Mouse (Mus musculus): ENCODE measurements around the gene Pla2g7. TPM values are rescaled to one million over a fixed set of nuclear protein-coding genes. Genes with fewer than 3 reads are reported as not detected.

The Pla2g7 gene
- polyA plus RNA-seq, 1 experiment from 2014 or later = 12.7 TPM

DNA sequence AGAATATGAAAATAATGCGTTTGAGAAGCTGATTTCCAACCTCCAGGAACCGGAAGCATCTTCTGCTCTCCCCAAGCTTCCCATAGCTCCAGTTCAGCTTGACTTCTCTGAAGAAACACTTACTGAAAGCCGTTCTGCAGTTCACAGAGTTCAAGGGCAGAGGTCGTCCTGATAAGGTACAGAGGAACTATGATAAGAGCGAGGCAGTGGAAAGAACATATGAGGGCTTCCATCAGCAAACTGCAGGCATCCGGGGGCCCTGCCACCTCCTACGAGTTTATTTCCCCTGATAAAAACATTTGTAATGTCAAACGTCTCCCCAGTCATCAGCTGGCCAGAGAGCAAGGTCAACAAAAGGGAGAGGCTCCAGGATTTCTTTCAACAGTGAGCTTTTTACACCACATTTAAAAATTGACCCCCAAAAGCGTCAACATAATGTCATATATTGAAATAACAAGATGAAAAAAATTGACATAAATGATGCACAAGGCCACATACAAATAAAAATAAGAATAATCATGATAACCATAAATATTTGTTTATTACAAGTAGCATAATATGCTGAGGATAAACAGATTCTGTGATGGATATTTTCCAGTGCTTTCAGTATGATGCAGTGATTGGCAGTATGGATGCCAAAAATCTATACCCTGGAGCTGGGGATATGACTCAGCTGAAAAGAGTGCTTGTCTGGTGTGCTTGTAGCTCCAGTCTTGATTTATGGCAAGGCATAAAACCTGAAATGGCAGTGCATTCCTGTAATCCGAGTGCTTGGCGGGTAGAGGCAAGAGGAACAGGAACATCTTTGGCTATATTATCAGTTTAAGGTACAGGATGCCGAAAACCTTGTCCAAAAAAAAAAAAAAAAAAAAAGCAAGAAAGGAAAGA lies 13.1 kb upstream of the Pla2g7 start:
- H3K27ac ChIP-seq = no peak overlapping the region
- no peak overlapping the region for H3K4me3 ChIP-seq (replicated peaks)
- 33% methylated on average over 12 of the region's 12 CpGs for WGBS
- ATAC-seq = peak; percentile 89
- H3K27me3 ChIP-seq (replicated peaks) = no peaks in the 10 kb centered on the region
- H3K9ac ChIP-seq = no peak overlapping the region
- no peaks in the 10 kb centered on the region for H3K9me3 ChIP-seq
- peaks cover 3% of the 10 kb centered on the region; the same call in 1 of the 2 replicates for H3K4me1 ChIP-seq (replicated peaks)
- H3K36me3 ChIP-seq = no peaks in the 10 kb centered on the region
- H3K4me2 ChIP-seq (replicated peaks) = no peak overlapping the region

DNA sequence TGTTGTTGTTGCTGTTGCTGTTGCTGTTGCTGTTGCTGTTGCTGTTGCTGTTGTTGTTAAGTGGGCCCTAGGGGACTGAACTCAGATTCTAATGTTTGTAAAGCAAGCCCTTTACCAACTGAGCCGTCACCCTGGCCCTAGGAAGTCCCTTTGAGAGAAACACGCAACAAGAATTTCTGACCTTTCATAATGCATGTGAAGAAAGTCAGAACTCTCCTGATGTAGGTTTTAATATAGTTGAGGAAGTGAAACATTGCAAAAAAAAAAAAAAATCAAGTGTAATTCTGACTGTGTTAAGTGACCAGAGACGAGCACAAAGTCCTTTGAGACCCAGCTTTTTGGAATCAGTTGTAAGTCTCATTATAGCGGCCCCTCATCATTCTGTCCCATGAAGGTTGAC lies 10.8 kb upstream of the Pla2g7 start:
- no peaks in the 10 kb centered on the region for H3K9me3 ChIP-seq
- no peaks in the 10 kb centered on the region for H3K36me3 ChIP-seq
- H3K9ac ChIP-seq = no peak overlapping the region
- no peak overlapping the region for H3K4me2 ChIP-seq (replicated peaks)
- WGBS = 87% methylated on average over 4 of the region's 4 CpGs
- ATAC-seq = no peak
- H3K4me3 ChIP-seq (replicated peaks) = no peak overlapping the region
- no peak overlapping the region for H3K27ac ChIP-seq
- peaks cover 3% of the 10 kb centered on the region; the same call in 1 of the 2 replicates for H3K4me1 ChIP-seq (replicated peaks)
- H3K27me3 ChIP-seq (replicated peaks) = no peaks in the 10 kb centered on the region

DNA sequence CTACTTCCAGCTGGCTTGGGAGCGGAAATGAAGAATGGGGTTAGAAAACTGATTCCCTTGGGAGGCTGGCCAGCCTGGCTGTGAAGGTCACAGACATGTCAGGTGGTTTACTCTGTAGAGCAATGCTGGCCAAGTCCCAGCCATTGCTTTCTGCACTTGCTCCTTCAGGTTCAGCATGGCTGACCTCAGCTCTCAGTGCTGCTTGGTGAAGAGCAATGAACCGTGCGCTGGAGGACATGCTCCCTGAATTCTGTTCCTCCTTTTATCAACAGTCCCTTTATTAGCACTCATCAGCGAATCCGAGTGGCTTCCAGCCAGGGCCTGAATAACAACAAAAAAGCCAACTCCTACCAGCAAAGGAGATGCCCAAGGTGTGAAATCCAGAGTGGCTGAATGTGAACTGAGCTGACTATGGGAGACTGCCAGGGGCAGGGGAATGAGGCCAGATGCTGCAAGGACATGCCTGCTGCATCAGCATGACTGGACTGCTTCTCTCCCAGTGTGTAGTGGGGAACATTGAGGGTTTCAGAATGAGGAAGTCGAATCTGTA lies 10.3 kb upstream of the Pla2g7 start:
- Histone ChIP-seq H3K4me3 (replicated peaks) (no peak overlapping the region), H3K36me3 (no peaks in the 10 kb centered on the region), H3K4me2 (replicated peaks) (no peak overlapping the region), H3K9me3 (no peaks in the 10 kb centered on the region), H3K4me1 (replicated peaks) (peaks cover 3% of the 10 kb centered on the region; the same call in 1 of the 2 replicates), H3K27ac (no peak overlapping the region), H3K9ac (no peak overlapping the region), H3K27me3 (replicated peaks) (no peaks in the 10 kb centered on the region)
- 59% methylated on average over 6 of the region's 6 CpGs for WGBS
- no peak for ATAC-seq

DNA sequence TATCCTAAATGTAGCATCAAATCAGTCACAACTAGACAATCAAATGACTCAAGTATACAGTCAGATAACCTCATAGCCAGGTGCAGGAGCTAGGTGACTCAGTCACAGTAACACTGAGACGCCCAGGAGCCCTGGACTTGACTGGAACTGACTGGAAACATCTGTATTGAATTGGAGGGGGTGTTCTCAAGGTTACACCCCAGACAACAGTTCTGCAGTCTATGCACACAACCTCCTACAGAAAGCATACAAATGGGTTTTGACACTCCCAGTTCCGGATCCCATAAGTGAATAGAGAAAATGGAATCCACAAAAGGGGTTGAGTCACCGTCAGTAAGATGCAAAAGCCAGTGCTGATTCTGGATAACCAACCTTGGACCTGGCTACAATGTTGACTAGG lies 9.2 kb upstream of the Pla2g7 start:
- Histone ChIP-seq H3K4me2 (replicated peaks) (no peak overlapping the region), H3K36me3 (no peaks in the 10 kb centered on the region), H3K27me3 (replicated peaks) (no peaks in the 10 kb centered on the region), H3K9me3 (no peaks in the 10 kb centered on the region), H3K4me3 (replicated peaks) (no peak overlapping the region), H3K4me1 (replicated peaks) (peaks cover 3% of the 10 kb centered on the region; the same call in 1 of the 2 replicates), H3K27ac (no peak overlapping the region), H3K9ac (no peak overlapping the region)
- ATAC-seq = no peak
- WGBS = 81% methylated on average over 3 of the region's 3 CpGs

DNA sequence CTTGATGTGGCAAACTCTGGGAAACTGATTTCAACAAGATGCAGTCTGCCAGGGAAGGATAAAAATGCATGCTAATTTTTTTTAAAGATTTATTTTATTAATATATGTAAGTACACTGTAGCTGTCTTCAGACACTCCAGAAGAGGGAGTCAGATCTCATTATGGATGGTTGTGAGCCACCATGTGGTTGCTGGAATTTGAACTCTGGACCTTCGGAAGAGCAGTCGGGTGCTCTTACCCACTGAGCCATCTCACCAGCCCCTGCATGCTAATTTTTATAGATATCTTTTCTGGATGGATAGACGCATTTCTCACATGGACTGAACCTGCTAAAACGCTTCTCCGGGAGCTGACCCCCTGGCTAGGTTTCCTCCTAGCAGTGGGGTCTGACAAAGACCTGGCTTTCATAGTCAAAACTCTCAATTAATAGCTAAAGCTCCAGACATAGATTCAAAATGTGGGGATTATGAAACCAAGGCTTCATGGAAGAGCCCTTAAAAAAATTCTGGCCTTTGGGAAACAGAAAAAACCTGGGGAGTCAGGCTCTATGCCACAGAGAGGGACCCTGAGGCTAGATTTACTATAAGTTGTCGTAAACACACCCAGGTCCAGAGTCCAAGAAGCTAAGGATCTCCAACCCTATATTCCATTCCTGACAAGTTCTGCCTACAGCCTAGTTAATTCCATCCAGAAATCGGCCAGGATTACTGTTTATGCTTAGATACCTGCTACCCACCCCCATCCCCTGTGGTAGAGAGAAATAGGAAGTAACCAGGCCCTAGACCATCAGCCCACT lies 4.5 kb upstream of the Pla2g7 start:
- H3K4me3 ChIP-seq (replicated peaks) = no peak overlapping the region
- peak; percentile 88 for ATAC-seq
- no peaks in the 10 kb centered on the region for H3K9me3 ChIP-seq
- H3K27ac ChIP-seq = peak overlapping the region; percentile 56; the same call in 1 of the 2 replicates
- H3K4me1 ChIP-seq (replicated peaks) = peaks cover 2% of the 10 kb centered on the region
- 82% methylated on average over 7 of the region's 7 CpGs for WGBS
- no peak overlapping the region; the same call in 1 of the 2 replicates for H3K4me2 ChIP-seq (replicated peaks)
- no peaks in the 10 kb centered on the region for H3K36me3 ChIP-seq
- H3K27me3 ChIP-seq (replicated peaks) = no peaks in the 10 kb centered on the region
- H3K9ac ChIP-seq = no peak overlapping the region

DNA sequence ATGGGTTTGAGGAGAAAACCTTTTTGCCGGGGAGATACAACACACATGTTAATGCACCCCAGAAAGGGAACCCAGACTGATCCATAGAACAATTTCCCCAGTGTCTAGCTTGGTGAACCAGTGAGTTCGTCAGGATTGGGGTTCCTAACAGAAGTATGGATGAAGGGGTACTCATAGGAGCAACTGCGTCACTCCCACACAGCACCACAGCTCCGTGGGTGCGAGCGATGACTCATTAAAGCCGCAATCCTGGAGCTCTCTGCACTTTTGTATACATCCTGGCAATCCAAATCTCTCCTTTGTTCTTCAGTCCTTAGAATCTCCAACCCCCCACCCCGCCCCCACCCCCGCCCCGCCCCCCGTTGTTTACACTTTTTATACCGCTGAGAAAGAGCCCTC lies 306 bp upstream of the Pla2g7 start:
- H3K4me2 ChIP-seq (replicated peaks) = peak overlapping the region; percentile 95
- H3K9me3 ChIP-seq = no peaks in the 10 kb centered on the region
- 12% methylated on average over 12 of the region's 12 CpGs for WGBS
- peak overlapping the region; percentile 51 for H3K4me3 ChIP-seq (replicated peaks)
- no peaks in the 10 kb centered on the region for H3K36me3 ChIP-seq
- H3K4me1 ChIP-seq (replicated peaks) = peaks cover 7% of the 10 kb centered on the region
- peak overlapping the region; percentile 23; the same call in 1 of the 2 replicates for H3K9ac ChIP-seq
- no peak overlapping the region for H3K27ac ChIP-seq
- H3K27me3 ChIP-seq (replicated peaks) = no peaks in the 10 kb centered on the region
- ATAC-seq = 0 out of 2 replicates have a peak, but pooled peaks have one; percentile 26

DNA sequence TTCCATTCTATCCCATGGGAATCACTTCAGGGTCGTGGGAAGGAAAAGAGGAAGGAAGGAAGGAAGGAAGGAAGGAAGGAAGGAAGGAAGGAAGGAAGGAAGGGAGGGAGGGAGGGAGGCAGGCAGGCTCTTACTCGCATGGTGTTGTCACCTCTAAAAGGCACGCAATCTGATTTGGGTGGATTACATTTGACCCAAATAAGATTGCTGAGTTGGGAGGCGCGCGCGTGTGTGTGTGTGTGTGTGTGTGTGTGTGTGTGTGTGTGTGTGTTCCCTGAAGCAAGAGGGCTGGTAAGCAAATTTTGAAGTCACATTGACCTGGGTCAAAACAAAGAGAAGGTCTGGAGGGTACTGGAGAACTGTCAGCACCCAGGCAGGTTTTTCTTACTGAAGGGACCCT lies 1.4 kb downstream of the Pla2g7 start:
- peaks cover 7% of the 10 kb centered on the region for H3K4me1 ChIP-seq (replicated peaks)
- no peak overlapping the region for H3K4me3 ChIP-seq (replicated peaks)
- no peak overlapping the region for H3K9ac ChIP-seq
- 66% methylated on average over 7 of the region's 7 CpGs for WGBS
- no peaks in the 10 kb centered on the region for H3K27me3 ChIP-seq (replicated peaks)
- no peaks in the 10 kb centered on the region for H3K36me3 ChIP-seq
- ATAC-seq = no peak
- no peak overlapping the region for H3K4me2 ChIP-seq (replicated peaks)
- H3K9me3 ChIP-seq = no peaks in the 10 kb centered on the region
- H3K27ac ChIP-seq = no peak overlapping the region

DNA sequence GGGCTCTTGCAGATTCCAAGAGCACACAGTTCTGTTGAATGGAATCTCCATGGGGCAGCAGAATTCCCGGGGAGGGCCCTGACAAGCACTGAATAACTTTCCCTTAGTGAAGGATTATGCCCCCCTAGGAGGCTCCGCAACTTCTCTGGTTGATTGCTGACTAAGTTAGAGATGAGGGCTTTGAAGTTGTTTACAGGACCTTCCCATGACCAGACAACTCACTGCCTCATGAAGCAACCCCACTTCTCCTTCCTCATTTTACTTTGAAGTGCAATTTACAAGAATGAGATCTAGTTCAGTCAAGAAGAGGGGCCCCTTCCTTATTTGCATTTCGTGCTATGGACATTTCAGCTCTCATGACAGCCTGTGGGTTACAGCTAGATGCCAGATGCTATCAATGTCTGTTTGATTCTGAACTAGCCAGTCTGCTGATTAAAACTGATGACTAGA lies 5.8 kb downstream of the Pla2g7 start:
- H3K4me1 ChIP-seq (replicated peaks) = peaks cover 3% of the 10 kb centered on the region; the same call in 1 of the 2 replicates
- H3K9me3 ChIP-seq = no peaks in the 10 kb centered on the region
- H3K9ac ChIP-seq = no peak overlapping the region
- WGBS = 33% methylated on average over 3 of the region's 3 CpGs
- no peak for ATAC-seq
- no peaks in the 10 kb centered on the region for H3K27me3 ChIP-seq (replicated peaks)
- no peaks in the 10 kb centered on the region for H3K36me3 ChIP-seq
- no peak overlapping the region for H3K4me2 ChIP-seq (replicated peaks)
- no peak overlapping the region for H3K4me3 ChIP-seq (replicated peaks)
- no peak overlapping the region for H3K27ac ChIP-seq

DNA sequence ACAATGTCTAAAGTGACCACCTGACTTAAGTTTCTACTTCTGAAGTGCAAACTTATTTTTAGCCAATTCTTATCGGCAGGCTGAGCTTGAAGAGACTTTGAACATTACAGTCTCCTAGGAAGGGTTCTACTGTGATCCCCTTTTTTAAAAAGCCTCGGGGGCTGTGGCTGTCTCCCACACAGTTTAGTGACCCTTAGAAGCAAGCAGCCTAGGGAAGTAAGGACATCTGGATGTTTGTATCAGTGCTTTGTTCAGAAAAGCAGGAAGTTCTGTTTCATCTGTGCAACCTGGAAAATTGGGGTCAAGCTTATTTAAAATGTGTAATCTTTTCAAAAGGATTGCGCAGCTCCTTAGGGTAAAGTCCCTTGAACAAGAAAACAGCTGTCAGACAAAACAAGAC lies 12.6 kb downstream of the Pla2g7 start:
- H3K4me3 ChIP-seq (replicated peaks) = no peak overlapping the region

DNA sequence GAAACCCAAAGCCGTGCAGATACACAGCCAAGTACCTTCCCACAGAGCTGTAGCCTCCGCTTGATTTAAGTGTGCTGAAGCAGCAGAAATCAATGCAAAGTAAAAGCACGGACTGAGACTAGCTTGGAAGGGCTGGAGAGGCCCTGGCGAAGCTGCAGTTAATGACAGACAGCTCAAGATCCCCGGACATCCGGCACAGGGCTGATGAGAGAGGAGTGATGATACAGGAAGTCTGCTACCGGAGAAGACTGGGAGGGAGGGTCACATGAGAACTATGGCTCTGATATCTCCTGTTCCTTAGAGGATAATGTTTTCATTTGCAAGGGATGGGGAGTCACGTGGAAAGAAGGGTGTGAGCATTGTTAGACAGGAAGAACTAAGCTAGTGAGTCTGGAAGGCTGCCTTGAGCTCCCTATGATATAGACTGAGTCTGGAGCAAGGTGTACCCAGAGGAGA lies 13.1 kb downstream of the Pla2g7 start:
- H3K27ac ChIP-seq = peak overlapping the region; percentile 56
- H3K27me3 ChIP-seq (replicated peaks) = no peaks in the 10 kb centered on the region
- no peaks in the 10 kb centered on the region for H3K9me3 ChIP-seq
- H3K4me2 ChIP-seq (replicated peaks) = peak overlapping the region; percentile 43
- peak; percentile 72 for ATAC-seq
- no peak overlapping the region for H3K4me3 ChIP-seq (replicated peaks)
- peaks cover 12% of the 10 kb centered on the region for H3K4me1 ChIP-seq (replicated peaks)
- H3K9ac ChIP-seq = no peak overlapping the region
- H3K36me3 ChIP-seq = no peaks in the 10 kb centered on the region
- 18% methylated on average over 8 of the region's 8 CpGs for WGBS

More for the DNA sequence above, 12.6 kb downstream of the Pla2g7 start:
- Histone ChIP-seq H3K27ac (peak overlapping the region; percentile 56; the same call in 1 of the 2 replicates), H3K9me3 (no peaks in the 10 kb centered on the region), H3K36me3 (no peaks in the 10 kb centered on the region), H3K4me1 (replicated peaks) (peaks cover 12% of the 10 kb centered on the region), H3K4me2 (replicated peaks) (peak overlapping the region; percentile 43; the same call in 1 of the 2 replicates), H3K9ac (no peak overlapping the region), H3K27me3 (replicated peaks) (no peaks in the 10 kb centered on the region)
- WGBS = 43% methylated on average over 3 of the region's 3 CpGs
- ATAC-seq = no peak

DNA sequence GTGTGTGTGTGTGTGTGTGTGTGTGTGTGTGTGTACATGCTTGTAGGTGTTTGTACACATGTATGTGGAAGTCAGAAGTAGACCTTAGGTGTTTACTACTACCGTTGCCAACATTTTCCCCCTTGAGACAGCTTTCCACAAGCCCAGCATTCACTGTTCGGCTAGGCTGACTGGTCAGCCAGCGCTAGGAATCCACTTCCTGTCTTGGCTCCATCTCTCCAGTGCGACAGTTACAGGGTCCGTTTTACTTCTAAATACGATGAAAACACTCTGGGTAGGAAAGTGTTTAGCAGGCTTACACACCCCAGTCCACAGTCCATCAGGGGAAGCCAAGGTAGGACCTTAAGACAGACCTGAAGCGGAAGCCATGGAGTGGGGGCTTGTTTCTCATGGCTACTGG lies 16.9 kb downstream of the Pla2g7 start:
- 49% methylated on average over 7 of the region's 7 CpGs for WGBS
- Histone ChIP-seq H3K27me3 (replicated peaks) (no peaks in the 10 kb centered on the region), H3K4me3 (replicated peaks) (no peak overlapping the region), H3K36me3 (no peaks in the 10 kb centered on the region), H3K27ac (no peak overlapping the region), H3K4me1 (replicated peaks) (peaks cover 12% of the 10 kb centered on the region), H3K4me2 (replicated peaks) (no peak overlapping the region), H3K9me3 (no peaks in the 10 kb centered on the region), H3K9ac (no peak overlapping the region)
- ATAC-seq = no peak

DNA sequence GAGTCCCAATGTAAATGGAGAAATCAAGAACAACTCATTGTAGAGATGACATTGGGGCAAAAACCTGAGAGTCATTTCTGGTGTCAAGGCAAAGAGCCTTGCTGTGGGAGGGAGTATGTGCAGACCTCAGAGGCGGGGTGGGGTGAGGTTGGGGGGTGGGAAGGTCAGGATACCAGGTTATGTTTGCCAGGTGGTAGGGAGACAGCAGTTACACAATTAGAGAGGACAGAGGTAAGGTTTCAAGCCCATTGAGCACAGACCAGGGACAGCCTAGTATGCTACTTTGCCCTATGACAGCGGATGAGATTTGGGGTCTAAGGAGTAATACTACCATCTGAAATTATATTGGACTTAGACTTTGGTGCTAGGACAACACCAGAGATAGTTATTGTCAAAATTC lies 19.4 kb downstream of the Pla2g7 start:
- H3K27ac ChIP-seq = no peak overlapping the region
- H3K4me1 ChIP-seq (replicated peaks) = 0 out of 2 replicates have a peak, but pooled peaks cover 2% of the 10 kb centered on the region
- no peak overlapping the region for H3K9ac ChIP-seq
- H3K4me3 ChIP-seq (replicated peaks) = no peak overlapping the region
- H3K9me3 ChIP-seq = no peaks in the 10 kb centered on the region
- no peaks in the 10 kb centered on the region for H3K36me3 ChIP-seq
- ATAC-seq = no peak
- H3K4me2 ChIP-seq (replicated peaks) = no peak overlapping the region
- 80% methylated on average over 2 of the region's 2 CpGs for WGBS
- H3K27me3 ChIP-seq (replicated peaks) = no peaks in the 10 kb centered on the region

All from intestine, embryonic 15.5 days (tissue).